Mouse (Mus musculus): ENCODE data around the gene Notch2. TPM values are rescaled to one million over a fixed set of nuclear protein-coding genes. Genes with fewer than 3 reads are reported as not detected.

Gene Notch2
- polyA plus RNA-seq, 1 experiment from 2014 or later: 43.5 TPM

GRCm38 (mm10) chr3:98003558-98003957 is 9.8 kb upstream of the Notch2 start:
- WGBS: 75% methylated on average over 4 of the region's 4 CpGs
- no peak overlapping the region for H3K27ac ChIP-seq
- H3K4me1 ChIP-seq: peaks cover 11% of the 10 kb centered on the region
- H3K4me3 ChIP-seq: no peak overlapping the region
- H3K27me3 ChIP-seq: 0 out of 2 replicates have a peak, but pooled peaks cover 5% of the 10 kb centered on the region
- H3K4me2 ChIP-seq (replicated peaks): no peak overlapping the region
- H3K9me3 ChIP-seq: no peaks in the 10 kb centered on the region
- H3K9ac ChIP-seq: no peak overlapping the region
- ATAC-seq (ENCODE audit: low FRiP score, low read depth): no peak
- H3K36me3 ChIP-seq: no peaks in the 10 kb centered on the region

DNA sequence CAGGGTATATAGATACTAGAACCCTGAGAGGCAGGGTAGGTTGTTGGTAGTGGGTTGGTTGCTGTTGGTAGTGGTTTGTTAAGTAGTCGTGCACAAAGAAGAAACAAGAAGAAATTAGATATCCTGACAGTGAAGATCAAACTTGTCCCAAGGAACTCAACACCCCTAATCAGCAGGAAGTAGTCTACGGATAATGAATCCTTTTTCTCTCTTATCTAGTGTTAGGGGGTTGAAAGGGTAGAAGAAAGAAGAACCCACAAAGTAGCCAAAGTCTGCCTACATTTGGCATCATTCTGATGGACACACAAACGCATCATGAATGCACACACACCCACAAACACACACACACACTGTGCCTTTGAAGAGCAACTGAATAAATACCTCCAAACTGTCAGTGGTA is 9.1 kb upstream of the Notch2 start:
- H3K4me1 ChIP-seq: peaks cover 11% of the 10 kb centered on the region
- 0 out of 2 replicates have a peak, but pooled peaks cover 5% of the 10 kb centered on the region for H3K27me3 ChIP-seq
- no peaks in the 10 kb centered on the region for H3K36me3 ChIP-seq
- H3K27ac ChIP-seq: no peak overlapping the region
- H3K4me3 ChIP-seq: no peak overlapping the region
- H3K4me2 ChIP-seq (replicated peaks): no peak overlapping the region
- ATAC-seq (ENCODE audit: low FRiP score, low read depth): no peak
- H3K9me3 ChIP-seq: no peaks in the 10 kb centered on the region
- no peak overlapping the region for H3K9ac ChIP-seq
- WGBS: 66% methylated on average over 3 of the region's 3 CpGs

DNA sequence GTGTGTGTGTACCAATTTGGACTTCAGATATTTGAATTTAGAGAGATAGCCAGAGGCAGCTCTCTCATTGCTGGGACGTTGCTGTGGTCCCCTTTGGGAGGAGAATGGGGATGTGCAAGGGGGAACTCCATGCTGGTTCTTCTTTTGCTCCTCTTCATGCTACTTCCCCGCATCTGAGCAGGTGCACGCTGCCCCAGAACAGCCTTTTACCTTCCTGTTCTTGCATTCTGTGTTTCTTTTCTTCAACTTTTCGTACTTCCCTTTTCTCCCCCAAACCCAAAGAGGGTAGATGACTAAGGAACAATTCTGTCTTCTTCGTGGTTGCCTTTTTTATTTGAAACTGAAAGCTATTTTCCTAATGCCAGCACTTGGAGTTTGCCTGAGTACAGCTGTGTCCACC is 8.0 kb upstream of the Notch2 start:
- H3K9me3 ChIP-seq: no peaks in the 10 kb centered on the region

DNA sequence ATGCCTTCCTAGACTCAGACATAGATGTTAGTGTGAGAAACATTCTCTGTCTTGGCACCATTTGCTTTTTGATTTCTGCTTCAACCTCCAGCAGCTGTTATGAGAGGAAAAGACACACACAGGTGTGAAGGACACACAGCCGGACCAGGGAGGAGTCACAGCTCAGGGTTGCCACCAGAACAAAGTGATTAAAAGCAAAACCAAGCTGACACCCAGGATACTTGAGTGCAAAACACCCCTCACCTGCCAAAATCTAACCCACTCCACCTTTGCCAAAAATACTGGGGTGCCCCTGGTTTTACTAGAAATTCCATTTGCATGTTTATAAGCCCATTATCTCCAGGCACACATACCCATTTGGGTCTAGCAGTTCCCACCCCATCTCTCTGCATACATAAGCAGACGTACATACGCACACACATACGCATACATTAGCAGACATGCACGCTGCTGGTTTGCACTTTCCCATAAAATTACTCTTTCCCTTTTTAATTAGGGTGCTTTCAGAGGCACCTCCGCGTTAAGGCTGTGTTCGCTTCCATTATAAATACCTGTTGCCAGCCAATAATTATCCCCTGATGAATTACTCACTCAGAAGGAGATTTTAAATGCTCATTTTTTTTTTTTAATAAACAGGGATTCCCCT is 7.2 kb upstream of the Notch2 start:
- WGBS: 47% methylated on average over 8 of the region's 8 CpGs
- ATAC-seq (ENCODE audit: low FRiP score, low read depth): no peak

More for the DNA sequence above, 8.0 kb upstream of the Notch2 start:
- H3K27ac ChIP-seq: no peak overlapping the region
- no peaks in the 10 kb centered on the region for H3K36me3 ChIP-seq
- H3K4me2 ChIP-seq (replicated peaks): no peak overlapping the region
- WGBS: 74% methylated on average over 5 of the region's 5 CpGs
- H3K9ac ChIP-seq: no peak overlapping the region
- H3K4me1 ChIP-seq: peaks cover 11% of the 10 kb centered on the region
- H3K27me3 ChIP-seq: 0 out of 2 replicates have a peak, but pooled peaks cover 5% of the 10 kb centered on the region
- no peak overlapping the region for H3K4me3 ChIP-seq
- no peak for ATAC-seq (ENCODE audit: low FRiP score, low read depth)

GRCm38 (mm10) chr3:98006973-98007372 is 6.4 kb upstream of the Notch2 start:
- 86% methylated on average over 5 of the region's 5 CpGs for WGBS
- no peak for ATAC-seq (ENCODE audit: low FRiP score, low read depth)
- 0 out of 2 replicates have a peak, but pooled peaks cover 5% of the 10 kb centered on the region for H3K27me3 ChIP-seq
- H3K9ac ChIP-seq: no peak overlapping the region
- no peak overlapping the region for H3K4me2 ChIP-seq (replicated peaks)
- no peaks in the 10 kb centered on the region for H3K9me3 ChIP-seq
- H3K36me3 ChIP-seq: no peaks in the 10 kb centered on the region
- H3K4me3 ChIP-seq: no peak overlapping the region
- H3K4me1 ChIP-seq: peaks cover 11% of the 10 kb centered on the region
- no peak overlapping the region for H3K27ac ChIP-seq

More for the DNA sequence above, 7.2 kb upstream of the Notch2 start:
- H3K36me3 ChIP-seq: no peaks in the 10 kb centered on the region
- H3K4me1 ChIP-seq: peaks cover 11% of the 10 kb centered on the region
- H3K4me2 ChIP-seq (replicated peaks): no peak overlapping the region
- H3K27me3 ChIP-seq: 0 out of 2 replicates have a peak, but pooled peaks cover 5% of the 10 kb centered on the region
- H3K9ac ChIP-seq: no peak overlapping the region
- H3K9me3 ChIP-seq: no peaks in the 10 kb centered on the region
- no peak overlapping the region for H3K4me3 ChIP-seq
- no peak overlapping the region for H3K27ac ChIP-seq

GRCm38 (mm10) chr3:98008143-98008542 is 5.2 kb upstream of the Notch2 start:
- WGBS: 85% methylated on average over 6 of the region's 6 CpGs
- Histone ChIP-seq H3K4me3 (no peak overlapping the region), H3K9ac (no peak overlapping the region), H3K27ac (no peak overlapping the region), H3K4me1 (peaks cover 11% of the 10 kb centered on the region), H3K9me3 (no peaks in the 10 kb centered on the region), H3K36me3 (no peaks in the 10 kb centered on the region), H3K27me3 (0 out of 2 replicates have a peak, but pooled peaks cover 5% of the 10 kb centered on the region), H3K4me2 (replicated peaks) (no peak overlapping the region)
- ATAC-seq (ENCODE audit: low FRiP score, low read depth): no peak

GRCm38 (mm10) chr3:98009190-98009840 is 4.0 kb upstream of the Notch2 start:
- Histone ChIP-seq H3K36me3 (no peaks in the 10 kb centered on the region), H3K4me2 (replicated peaks) (no peak overlapping the region)
- 68% methylated on average over 7 of the region's 7 CpGs for WGBS

DNA sequence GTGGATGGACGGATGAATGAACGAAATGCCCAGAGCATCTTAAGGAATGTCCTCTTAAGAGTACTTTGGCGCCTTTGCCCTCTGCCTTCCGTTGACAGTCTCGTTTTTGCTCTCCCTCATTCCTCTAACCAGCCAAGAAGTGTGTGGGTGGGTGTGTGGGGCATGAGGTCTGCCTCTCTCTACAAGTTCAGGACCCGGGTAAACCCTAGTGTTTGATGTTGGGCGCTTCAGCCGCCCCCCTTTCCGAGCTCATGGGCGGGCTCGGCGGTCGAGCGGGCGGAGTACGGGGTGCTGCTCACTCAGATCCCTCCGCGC is 284 bp upstream of the Notch2 start:
- Histone ChIP-seq H3K4me3 (peak overlapping the region; percentile 95), H3K27me3 (no peaks in the 10 kb centered on the region), H3K9me3 (no peaks in the 10 kb centered on the region), H3K4me2 (replicated peaks) (peak overlapping the region; percentile 74), H3K27ac (no peak overlapping the region), H3K4me1 (peaks cover 36% of the 10 kb centered on the region), H3K9ac (peak overlapping the region; percentile 99), H3K36me3 (no peaks in the 10 kb centered on the region)
- ATAC-seq (ENCODE audit: low FRiP score, low read depth): no peak; the same call in 1 of the 2 replicates
- 0% methylated on average over 18 of the region's 18 CpGs for WGBS

More at GRCm38 (mm10) chr3:98009190-98009840, 4.0 kb upstream of the Notch2 start:
- H3K4me3 ChIP-seq: no peak overlapping the region
- no peaks in the 10 kb centered on the region for H3K9me3 ChIP-seq
- H3K9ac ChIP-seq: no peak overlapping the region
- H3K27me3 ChIP-seq: 0 out of 2 replicates have a peak, but pooled peaks cover 5% of the 10 kb centered on the region
- no peak overlapping the region for H3K27ac ChIP-seq
- ATAC-seq (ENCODE audit: low FRiP score, low read depth): no peak
- H3K4me1 ChIP-seq: peaks cover 11% of the 10 kb centered on the region

GRCm38 (mm10) chr3:98015205-98016171 is 2.2 kb downstream of the Notch2 start:
- ATAC-seq (ENCODE audit: low FRiP score, low read depth): no peak
- no peaks in the 10 kb centered on the region for H3K9me3 ChIP-seq
- peak overlapping the region; percentile 99 for H3K9ac ChIP-seq
- peaks cover 60% of the 10 kb centered on the region for H3K4me1 ChIP-seq
- peak overlapping the region; percentile 74 for H3K4me2 ChIP-seq (replicated peaks)
- no peaks in the 10 kb centered on the region; the same call in 1 of the 2 replicates for H3K36me3 ChIP-seq
- 60% methylated on average over 14 of the region's 14 CpGs for WGBS
- H3K4me3 ChIP-seq: peak overlapping the region; percentile 95
- no peak overlapping the region; the same call in 1 of the 2 replicates for H3K27ac ChIP-seq
- no peaks in the 10 kb centered on the region for H3K27me3 ChIP-seq

DNA sequence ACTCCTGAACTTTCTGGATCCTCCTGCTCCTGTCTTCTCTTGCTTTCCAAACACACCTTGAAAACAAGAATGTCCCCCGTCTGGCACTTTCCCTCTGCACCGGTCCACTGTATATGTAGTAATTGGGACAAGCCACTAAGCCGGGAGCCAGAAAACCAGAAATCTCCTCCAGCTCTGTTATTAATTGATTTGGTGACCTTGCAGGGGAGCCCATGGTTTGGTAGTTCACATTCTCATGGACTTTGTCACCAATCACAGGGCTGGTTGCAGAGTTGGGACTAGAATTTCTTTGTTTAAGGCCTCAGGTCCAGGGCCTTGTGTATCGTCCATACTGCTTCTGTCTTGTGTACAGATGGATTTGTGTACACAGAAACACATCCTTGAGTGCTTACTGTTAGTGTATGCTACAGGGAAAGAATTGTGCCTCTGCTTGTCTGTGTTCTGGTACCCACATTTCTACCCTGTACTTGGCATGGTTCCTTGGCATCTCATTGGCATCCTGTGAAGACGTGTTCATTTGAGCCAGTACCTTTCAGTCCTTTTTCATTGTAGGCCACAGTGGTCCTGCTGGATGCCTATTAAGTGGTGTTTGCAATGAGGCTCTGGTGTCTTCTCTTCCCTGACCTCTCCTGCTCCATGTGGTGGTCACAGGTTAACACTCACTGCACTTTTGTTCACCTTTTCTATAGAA is 3.7 kb downstream of the Notch2 start:
- Histone ChIP-seq H3K36me3 (no peaks in the 10 kb centered on the region; the same call in 1 of the 2 replicates), H3K27ac (no peak overlapping the region), H3K4me2 (replicated peaks) (peak overlapping the region; percentile 74), H3K9ac (peak overlapping the region; percentile 19; the same call in 1 of the 2 replicates), H3K27me3 (no peaks in the 10 kb centered on the region), H3K9me3 (no peaks in the 10 kb centered on the region), H3K4me1 (peaks cover 76% of the 10 kb centered on the region), H3K4me3 (peak overlapping the region; percentile 95)
- 52% methylated on average over 5 of the region's 5 CpGs for WGBS
- ATAC-seq (ENCODE audit: low FRiP score, low read depth): no peak

DNA sequence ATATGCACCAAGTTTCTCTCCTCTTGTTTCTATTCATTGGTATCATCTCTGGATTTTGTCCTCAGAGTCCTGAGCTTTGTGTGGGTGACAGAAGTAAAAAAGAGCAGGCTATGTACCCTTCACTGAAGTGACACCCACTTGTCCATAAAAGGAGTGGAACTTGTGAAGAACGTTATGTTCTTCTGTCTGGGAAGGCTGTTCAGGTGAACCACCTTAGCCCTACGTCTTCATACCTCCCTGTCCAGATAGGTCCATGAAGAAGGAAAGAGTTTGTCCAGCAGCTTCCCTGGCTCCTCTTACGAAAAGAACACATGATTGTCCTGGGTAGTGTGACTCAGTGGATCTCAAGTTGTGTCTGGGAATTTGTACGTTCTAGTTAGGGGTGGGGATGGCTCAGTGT is 4.9 kb downstream of the Notch2 start:
- no peak overlapping the region for H3K4me3 ChIP-seq
- no peak overlapping the region for H3K9ac ChIP-seq
- peaks cover 81% of the 10 kb centered on the region for H3K4me1 ChIP-seq
- no peak for ATAC-seq (ENCODE audit: low FRiP score, low read depth)
- H3K9me3 ChIP-seq: no peaks in the 10 kb centered on the region
- no peak overlapping the region for H3K4me2 ChIP-seq (replicated peaks)
- no peaks in the 10 kb centered on the region; the same call in 1 of the 2 replicates for H3K36me3 ChIP-seq
- 84% methylated on average over 4 of the region's 4 CpGs for WGBS
- no peaks in the 10 kb centered on the region for H3K27me3 ChIP-seq
- no peak overlapping the region for H3K27ac ChIP-seq

Data from limb, embryonic 13.5 days (tissue).